Mouse (Mus musculus): ENCODE measurements at regions not wholly inside any gene's neighbourhood (a gene's known extent, or its start where the extent isn't known, plus 50 kb on each side); places are given as distances from the start of the nearest gene placed in this dataset.

- no peaks in the 10 kb centered on the region for H3K9me3 ChIP-seq (replicated peaks)
- H3K4me3 ChIP-seq = no peak overlapping the region
- ATAC-seq = no peak
- H3K9ac ChIP-seq = no peak overlapping the region
- H3K4me2 ChIP-seq = no peak overlapping the region
- no peak overlapping the region for H3K27ac ChIP-seq
- WGBS (ENCODE audit: insufficient replicate concordance) = 64% methylated on average over 6 of the region's 6 CpGs
- H3K4me1 ChIP-seq = no peaks in the 10 kb centered on the region
- no peaks in the 10 kb centered on the region for H3K36me3 ChIP-seq
- H3K27me3 ChIP-seq (replicated peaks) = no peaks in the 10 kb centered on the region
Measured at GRCm38 (mm10) chr3:147531608-147532180, 679.5 kb downstream of the Ttll7 start.
